Mouse (Mus musculus): ENCODE measurements around the gene Prr5.
"Not testable (repeated sequence)": the region's sequence is repeated elsewhere in the genome, so short reads cannot be mapped to it uniquely, and the experiment has no call there.

The Prr5 gene

DNA sequence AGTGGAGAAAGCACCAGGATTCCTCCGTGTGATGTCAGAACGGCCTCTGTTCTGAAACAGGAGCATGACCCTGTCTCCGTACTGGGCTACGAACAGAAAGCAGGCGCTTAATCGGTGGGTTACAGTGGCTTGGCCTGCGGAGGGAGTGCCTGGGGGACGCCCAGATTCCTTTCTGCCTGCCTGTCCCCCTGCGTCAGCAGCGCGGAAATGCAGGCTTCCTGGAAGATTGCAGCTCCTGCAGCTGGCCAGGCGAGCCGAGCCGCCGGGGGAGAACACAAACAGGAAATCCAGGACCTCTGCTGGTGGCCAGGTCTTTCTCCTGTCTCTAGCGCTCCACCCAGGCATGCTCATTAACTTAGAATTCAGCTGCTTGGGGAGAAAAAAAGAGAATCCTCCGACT lies 45.3 kb downstream of the Prr5 start:
- DNase-seq (ENCODE audit: low spot score) = peak; percentile 90

DNA sequence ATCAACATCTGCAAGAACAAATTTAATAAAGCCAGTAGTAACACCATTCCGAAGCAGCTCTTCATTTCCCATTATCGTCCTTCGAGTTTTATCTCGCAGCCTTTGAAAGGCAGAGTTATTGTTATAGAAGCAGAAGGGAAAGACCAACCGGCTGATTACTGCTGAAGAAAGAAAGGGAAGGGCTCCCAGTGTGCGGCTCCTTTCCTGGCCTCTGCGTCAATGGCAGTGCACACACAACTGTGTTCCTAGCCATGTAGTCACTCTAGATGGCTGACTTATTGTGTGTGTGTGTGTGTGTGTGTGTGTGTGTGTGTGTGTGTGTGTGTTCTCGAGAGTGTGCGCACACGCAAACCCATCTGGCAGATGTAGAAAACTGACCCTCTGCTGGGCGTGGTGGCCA lies 45.7 kb downstream of the Prr5 start:
- DNase-seq (ENCODE audit: low spot score) = no peak

- DNase-seq (ENCODE audit: low spot score) = not testable (repeated sequence)
These were observed 48.3 kb downstream of the Prr5 start for GRCm38 (mm10) chr15:84717570-84718270.

GRCm38 (mm10) chr15:84718785-84719184 lies 49.4 kb downstream of the Prr5 start:
- no peak for DNase-seq (ENCODE audit: low spot score)

GRCm38 (mm10) chr15:84719791-84720190 lies 50.4 kb downstream of the Prr5 start, which contains the start of gene Arhgap8:
Arhgap8 (plus strand) TSS chr15:84720052.
- peak; percentile 87 for DNase-seq (ENCODE audit: low spot score)

GRCm38 (mm10) chr15:84720291-84721204 lies 51.1 kb downstream of the Prr5 start:
- DNase-seq (ENCODE audit: low spot score) = peak; percentile 63

DNA sequence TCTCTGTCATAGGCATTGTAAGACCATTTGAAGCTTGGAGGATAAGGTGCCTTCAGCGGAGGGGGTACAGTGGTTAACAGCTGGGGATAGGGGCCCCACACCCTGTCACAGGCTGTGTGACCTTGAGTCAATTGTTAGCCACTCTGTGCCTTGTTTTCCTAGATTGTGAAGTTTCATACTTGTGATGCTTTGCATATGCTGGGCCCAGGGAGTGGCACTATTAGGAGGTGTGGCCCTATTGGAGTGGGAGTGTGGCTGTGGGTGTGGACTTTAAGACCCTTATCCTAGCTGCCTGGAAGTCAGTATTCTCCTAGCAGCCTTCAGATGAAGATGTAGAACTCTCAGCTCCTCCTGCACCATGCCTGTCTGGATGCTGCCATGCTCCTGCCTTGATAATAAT lies 54.2 kb downstream of the Prr5 start:
- DNase-seq (ENCODE audit: low spot score) = not testable (repeated sequence)

- DNase-seq (ENCODE audit: low spot score) = no peak
These were observed 54.8 kb downstream of the Prr5 start for GRCm38 (mm10) chr15:84724199-84724598.

DNA sequence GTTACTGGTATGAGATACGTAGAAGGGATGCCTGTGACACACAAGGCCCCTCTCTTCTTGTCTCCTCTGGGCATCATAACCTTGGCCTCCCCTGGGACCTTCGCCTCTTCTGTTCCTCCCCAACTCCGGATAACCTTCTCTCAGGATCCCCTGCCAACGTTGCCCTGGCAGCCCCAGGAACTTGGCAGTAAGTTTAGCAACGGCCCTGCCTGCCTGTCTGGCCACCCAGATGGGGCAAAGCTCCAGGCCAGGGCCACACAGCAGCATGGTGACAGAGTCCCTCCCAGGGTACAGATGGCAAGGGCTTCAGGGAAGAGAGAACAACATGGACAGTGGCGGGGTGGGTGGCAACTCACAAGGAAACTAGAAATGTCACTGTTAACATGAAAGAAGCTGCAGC lies 60.3 kb downstream of the Prr5 start:
- no peak for DNase-seq (ENCODE audit: low spot score)

- DNase-seq (ENCODE audit: low spot score) = no peak
These were observed 61.5 kb downstream of the Prr5 start for GRCm38 (mm10) chr15:84730893-84731292.

GRCm38 (mm10) chr15:84731676-84732424 lies 62.4 kb downstream of the Prr5 start:
- no peak for DNase-seq (ENCODE audit: low spot score)

GRCm38 (mm10) chr15:84732425-84732749 lies 63.0 kb downstream of the Prr5 start:
- DNase-seq (ENCODE audit: low spot score) = no peak

- DNase-seq (ENCODE audit: low spot score) = no peak
These were observed 67.0 kb downstream of the Prr5 start for GRCm38 (mm10) chr15:84736346-84736993.

- no peak for DNase-seq (ENCODE audit: low spot score)
These were observed 67.5 kb downstream of the Prr5 start for GRCm38 (mm10) chr15:84736994-84737346.

- DNase-seq (ENCODE audit: low spot score) = no peak
These were observed 68.8 kb downstream of the Prr5 start for GRCm38 (mm10) chr15:84738246-84738645.

DNA sequence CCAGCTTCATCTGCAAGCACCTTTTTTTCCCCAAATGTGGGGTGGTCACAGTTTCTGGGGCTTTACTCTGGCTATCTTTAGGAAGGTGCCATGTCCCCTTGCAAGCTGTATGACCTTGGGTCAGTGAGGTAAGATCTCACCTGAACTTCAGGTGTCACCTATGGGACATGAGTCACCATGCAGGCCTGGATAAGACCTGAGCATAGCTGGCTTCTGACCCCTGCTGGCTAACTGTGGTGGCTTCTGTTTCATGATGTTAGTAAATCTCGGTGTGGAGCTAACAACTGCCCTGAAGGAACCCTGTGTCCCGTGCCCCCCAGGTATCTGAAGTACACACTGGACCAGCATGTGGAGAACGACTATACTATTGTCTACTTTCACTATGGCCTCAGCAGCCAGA lies 72.2 kb downstream of the Prr5 start:
- DNase-seq (ENCODE audit: low spot score) = no peak

DNA sequence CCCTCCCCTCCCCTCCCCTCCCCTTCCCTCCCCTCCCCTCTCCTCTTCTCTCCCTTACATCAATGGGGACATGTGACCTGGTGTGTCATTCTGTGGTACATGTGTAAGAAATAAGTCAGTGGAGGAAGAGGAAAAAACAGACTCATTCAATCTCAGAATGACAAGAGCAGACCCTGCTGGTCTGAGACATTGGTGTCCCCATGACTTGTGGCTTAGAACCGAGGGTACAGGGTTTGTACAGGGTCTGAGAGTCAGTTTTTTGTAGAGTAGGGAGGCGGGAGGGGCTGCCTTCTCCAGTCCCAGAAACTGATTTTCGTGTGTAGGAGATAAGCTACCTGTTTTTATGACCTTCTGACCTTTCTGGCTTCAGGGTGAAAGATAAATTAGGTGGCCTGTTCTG lies 73.9 kb downstream of the Prr5 start:
- DNase-seq (ENCODE audit: low spot score) = peak; percentile 86

- DNase-seq (ENCODE audit: low spot score) = no peak
These were observed 74.9 kb downstream of the Prr5 start for GRCm38 (mm10) chr15:84744308-84744707.

GRCm38 (mm10) chr15:84745831-84746230 lies 76.4 kb downstream of the Prr5 start:
- DNase-seq (ENCODE audit: low spot score) = no peak

Measured in yolk sac, embryonic 10.5 days (tissue).